Mouse (Mus musculus) ES-E14 (cell line): ENCODE data around the gene Gm21860.
"Not testable (repeated sequence)": the region's sequence is repeated elsewhere in the genome, so short reads cannot be mapped to it uniquely, and the experiment has no call there.

ENCODE experiments used
- ZC3H11A ChIP-seq: IDR thresholded peaks from 2 replicates; pipeline ENCODE4 v1.6.1; 2012; ENCODE audit warnings: low read depth, mild to moderate bottlenecking, inconsistent platforms, low read length, borderline replicate concordance
- ZNF384 ChIP-seq: IDR thresholded peaks from 2 replicates; pipeline ENCODE4 v1.6.1; 2012; ENCODE audit warnings: low read depth, low read length, inconsistent platforms

- TF ChIP-seq ZNF384, ZC3H11A: not testable (repeated sequence)
Observed at GRCm38 (mm10) chrY:90732101-90732542, 22.5 kb downstream of the Gm21860 start.
